ENCODE assay signal across 7 mouse cellular contexts in genomic region chrY:43923126-43923525, GRCm38 (mm10).
A peak's percentile ranks its signal among the peaks of the same experiment; 100 is the strongest.
DNase-seq lines count a peak whose midpoint lies in the region.
"Not testable (repeated sequence)": the region's sequence is repeated elsewhere in the genome, so short reads cannot be mapped to it uniquely, and the experiment has no call there.

No protein-coding gene starts in this region.

- intact Hi-C loops in heart, postnatal 10 days (cut with DNase I), result not testable (repeated sequence)

- DNase-seq in adrenal gland, adult 2 months, result peak; percentile 11
- DNase-seq in cerebellum, adult 9-11 months, result peak; percentile 1
- peak; percentile 0 to 1 for DNase-seq in heart, postnatal 10 days
- DNase-seq in layer of hippocampus, postnatal 10 days (ENCODE audit: low spot score in 2 of 2), result peak; percentile 3 to 7
- DNase-seq in natural killer cell, adult 2 months (ENCODE audit: low spot score in 2 of 2), result peak; percentile 0
- DNase-seq in testis, postnatal 10 days (ENCODE audit: low spot score), result peak; percentile 18
- peak; percentile 8 for DNase-seq in urinary bladder, adult 2 months (ENCODE audit: low spot score)

Comparison
In these comparisons a context has a peak if more than half of its experiments do, and no peak if none do; other contexts are left out.
1. Peak in every context shown above with its lines: DNase-seq.